Mouse (Mus musculus) embryonic facial prominence, embryonic 10.5 days (tissue): Measurements from ENCODE around the gene Actn1. TPM values are rescaled to one million over a fixed set of nuclear protein-coding genes. Genes with fewer than 3 reads are reported as not detected.
A peak's percentile ranks its signal among the peaks of the same experiment; 100 is the strongest.
"Not testable (repeated sequence)": the region's sequence is repeated elsewhere in the genome, so short reads cannot be mapped to it uniquely, and the experiment has no call there.

ENCODE experiments used
- DNase-seq: peaks from one replicate; pipeline ENCODE4 v3.0.0-alpha.2; 2017; ENCODE audit warnings: low spot score
- H3K27ac ChIP-seq: fragments of 300-500 bp; sonication (generic); replicated peaks from 2 replicates; pipeline ENCODE4 v1.5.1; 2016; ENCODE audit warnings: mild to moderate bottlenecking
- H3K27me3 ChIP-seq: fragments of 300-500 bp; sonication (generic); replicated peaks from 2 replicates; pipeline ENCODE4 v1.6.1; 2016; ENCODE audit warnings: low read depth, mild to moderate bottlenecking; ENCODE audit not compliant: poor library complexity, severe bottlenecking
- H3K36me3 ChIP-seq: fragments of 300-500 bp; sonication (generic); replicated peaks from 2 replicates; pipeline ENCODE4 v1.6.1; 2016; ENCODE audit warnings: mild to moderate bottlenecking, moderate library complexity
- H3K4me1 ChIP-seq: fragments of 300-500 bp; sonication (generic); 2 replicates; pipeline ENCODE4 v1.6.1; 2016
- H3K4me3 ChIP-seq: fragments of 300-500 bp; sonication (generic); 2 replicates; pipeline ENCODE4 v1.5.1; 2016; ENCODE audit warnings: mild to moderate bottlenecking, moderate library complexity
- H3K9me3 ChIP-seq: fragments of 300-500 bp; sonication (generic); 2 replicates; pipeline ENCODE4 v1.6.1; 2016; ENCODE audit warnings: mild to moderate bottlenecking
- WGBS: fragments of 180-500 bp; shearing (Covaris S2); methylation state at CpG from one replicate; pipeline ENCODE4 v1.1.7; 2016; 5-methylcytosine and 5-hydroxymethylcytosine counted together
- polyA plus RNA-seq: library from polyadenylated mRNA; unstranded; fragments of >200 nt; fragmentation: Nextera tagmentation; extraction: Ambion mirVana; gene quantifications from 2 replicates; pipeline ENCODE4 v1.2.1, GENCODE M21; 2016

Actn1 gene
- polyA plus RNA-seq, 1 experiment from 2014 or later, result 39.3 TPM

GRCm38 (mm10) chr12:80277428-80277827, 17.3 kb upstream of the Actn1 start:
- DNase-seq, result no peak
- no peaks in the 10 kb centered on the region for H3K36me3 ChIP-seq
- H3K4me3 ChIP-seq, result no peak overlapping the region
- 0 out of 2 replicates have a peak overlapping the region, but pooled peaks have one; percentile 5 for H3K27ac ChIP-seq
- H3K4me1 ChIP-seq, result peaks cover 37% of the 10 kb centered on the region
- 87% methylated on average over 7 of the region's 8 CpGs for WGBS
- H3K9me3 ChIP-seq, result no peaks in the 10 kb centered on the region
- no peaks in the 10 kb centered on the region for H3K27me3 ChIP-seq

GRCm38 (mm10) chr12:80275187-80275820, 15.1 kb upstream of the Actn1 start:
- Histone ChIP-seq H3K9me3 (no peaks in the 10 kb centered on the region), H3K4me3 (no peak overlapping the region), H3K36me3 (no peaks in the 10 kb centered on the region), H3K27ac (no peak overlapping the region), H3K27me3 (no peaks in the 10 kb centered on the region), H3K4me1 (peaks cover 44% of the 10 kb centered on the region)
- 88% methylated on average over 5 of the region's 5 CpGs for WGBS
- no peak for DNase-seq

GRCm38 (mm10) chr12:80273020-80273686, 13.0 kb upstream of the Actn1 start:
- H3K27me3 ChIP-seq, result no peaks in the 10 kb centered on the region
- peak; percentile 83 for DNase-seq
- no peaks in the 10 kb centered on the region for H3K36me3 ChIP-seq
- peak overlapping the region; percentile 44 for H3K4me3 ChIP-seq
- H3K4me1 ChIP-seq, result peaks cover 46% of the 10 kb centered on the region
- H3K9me3 ChIP-seq, result no peaks in the 10 kb centered on the region
- 15% methylated on average over 10 of the region's 10 CpGs for WGBS
- peak overlapping the region; percentile 75 for H3K27ac ChIP-seq

GRCm38 (mm10) chr12:80271806-80272205, 11.6 kb upstream of the Actn1 start:
- no peak for DNase-seq
- H3K27ac ChIP-seq, result no peak overlapping the region
- H3K36me3 ChIP-seq, result no peaks in the 10 kb centered on the region
- peaks cover 46% of the 10 kb centered on the region for H3K4me1 ChIP-seq
- no peaks in the 10 kb centered on the region for H3K9me3 ChIP-seq
- WGBS, result 27% methylated on average over 5 of the region's 5 CpGs
- no peaks in the 10 kb centered on the region for H3K27me3 ChIP-seq
- no peak overlapping the region for H3K4me3 ChIP-seq

- 2% methylated on average over 3 of the region's 3 CpGs for WGBS
- peak overlapping the region; percentile 81 for H3K27ac ChIP-seq
- H3K9me3 ChIP-seq, result no peaks in the 10 kb centered on the region
- peaks cover 46% of the 10 kb centered on the region for H3K4me1 ChIP-seq
- DNase-seq, result peak; percentile 67
- no peaks in the 10 kb centered on the region for H3K27me3 ChIP-seq
- H3K36me3 ChIP-seq, result no peaks in the 10 kb centered on the region
- H3K4me3 ChIP-seq, result no peak overlapping the region
Observed at GRCm38 (mm10) chr12:80270924-80271323, 10.8 kb upstream of the Actn1 start.

- WGBS, result 89% methylated on average over 2 of the region's 2 CpGs
- Histone ChIP-seq H3K9me3 (no peaks in the 10 kb centered on the region), H3K4me1 (peaks cover 40% of the 10 kb centered on the region), H3K27me3 (no peaks in the 10 kb centered on the region), H3K36me3 (no peaks in the 10 kb centered on the region), H3K4me3 (no peak overlapping the region), H3K27ac (no peak overlapping the region)
- no peak for DNase-seq
Observed at GRCm38 (mm10) chr12:80269303-80269702, 9.1 kb upstream of the Actn1 start.

GRCm38 (mm10) chr12:80267962-80268361, 7.8 kb upstream of the Actn1 start:
- Histone ChIP-seq H3K4me1 (peaks cover 28% of the 10 kb centered on the region), H3K4me3 (no peak overlapping the region), H3K27me3 (no peaks in the 10 kb centered on the region), H3K36me3 (no peaks in the 10 kb centered on the region), H3K9me3 (no peaks in the 10 kb centered on the region), H3K27ac (no peak overlapping the region)
- DNase-seq, result no peak
- WGBS, result 89% methylated on average over 6 of the region's 6 CpGs

GRCm38 (mm10) chr12:80264388-80264787, 4.2 kb upstream of the Actn1 start:
- H3K27me3 ChIP-seq, H3K9me3 ChIP-seq, H3K36me3 ChIP-seq, DNase-seq, H3K27ac ChIP-seq, H3K4me3 ChIP-seq: not testable (repeated sequence)
- 87% methylated on average over 7 of the region's 7 CpGs for WGBS
- H3K4me1 ChIP-seq, result peaks cover 11% of the 10 kb centered on the region

- Histone ChIP-seq H3K27ac (peak overlapping the region; percentile 97), H3K9me3 (no peaks in the 10 kb centered on the region), H3K27me3 (no peaks in the 10 kb centered on the region), H3K4me1 (peaks cover 39% of the 10 kb centered on the region), H3K36me3 (peaks cover 10% of the 10 kb centered on the region), H3K4me3 (peak overlapping the region; percentile 73)
- DNase-seq, result peak; percentile 27
- 13% methylated on average over 25 of the region's 25 CpGs for WGBS
Observed at GRCm38 (mm10) chr12:80260744-80261695, 849 bp upstream of the Actn1 start.

- H3K4me1 ChIP-seq, result peaks cover 39% of the 10 kb centered on the region
- peak overlapping the region; percentile 97 for H3K27ac ChIP-seq
- peaks cover 15% of the 10 kb centered on the region for H3K36me3 ChIP-seq
- H3K9me3 ChIP-seq, result no peaks in the 10 kb centered on the region
- peak overlapping the region; percentile 73 for H3K4me3 ChIP-seq
- WGBS, result under 1% methylated on average over 64 of the region's 64 CpGs
- H3K27me3 ChIP-seq, result no peaks in the 10 kb centered on the region
- peak; percentile 90 for DNase-seq
Observed at GRCm38 (mm10) chr12:80259216-80260055, 735 bp downstream of the Actn1 start.

- peak; percentile 53 for DNase-seq
- Histone ChIP-seq H3K4me1 (peaks cover 47% of the 10 kb centered on the region), H3K36me3 (peaks cover 18% of the 10 kb centered on the region), H3K27me3 (no peaks in the 10 kb centered on the region), H3K4me3 (peak overlapping the region; percentile 73), H3K9me3 (no peaks in the 10 kb centered on the region), H3K27ac (peak overlapping the region; percentile 97)
- under 1% methylated on average over 22 of the region's 22 CpGs for WGBS
Observed at GRCm38 (mm10) chr12:80258520-80259215, 1.5 kb downstream of the Actn1 start.
